Mouse (Mus musculus) midbrain, embryonic 16.5 days (tissue): Measurements from ENCODE around the gene Epha6. TPM values are rescaled to one million over a fixed set of nuclear protein-coding genes. Genes with fewer than 3 reads are reported as not detected.

ENCODE experiments used
- ATAC-seq: fragments of 200-750 bp; cut with Nextera tagmentation; 2 replicates; pipeline ENCODE4 v1.8.0; 2017; ENCODE audit warnings: moderate TSS enrichment
- H3K27ac ChIP-seq: fragments of 300-500 bp; sonication (generic); 2 replicates; pipeline ENCODE4 v1.5.1; 2014; ENCODE audit warnings: mild to moderate bottlenecking, low read length, mixed read lengths
- H3K27me3 ChIP-seq: fragments of 300-500 bp; sonication (generic); 2 replicates; pipeline ENCODE4 v1.6.1; 2014; ENCODE audit warnings: low read depth, low read length, mixed read lengths; ENCODE audit not compliant: control insufficient read depth, insufficient read depth
- H3K36me3 ChIP-seq: fragments of 300-500 bp; sonication (generic); 2 replicates; pipeline ENCODE4 v1.6.1; 2014; ENCODE audit warnings: mild to moderate bottlenecking, low read length, moderate library complexity, mixed read lengths; ENCODE audit not compliant: control insufficient read depth, insufficient read depth
- H3K4me1 ChIP-seq: fragments of 300-500 bp; sonication (generic); 2 replicates; pipeline ENCODE4 v1.6.1; 2014; ENCODE audit warnings: mild to moderate bottlenecking, low read length, mixed read lengths; ENCODE audit not compliant: control insufficient read depth, insufficient read depth
- H3K4me2 ChIP-seq: fragments of 300-500 bp; sonication (generic); 2 replicates; pipeline ENCODE4 v1.6.1; 2014; ENCODE audit warnings: mild to moderate bottlenecking, low read length, mixed read lengths
- H3K4me3 ChIP-seq: fragments of 300-500 bp; sonication (generic); 2 replicates; pipeline ENCODE4 v1.5.1; 2014; ENCODE audit warnings: low read depth, mild to moderate bottlenecking, low read length, moderate library complexity, mixed read lengths
- H3K9ac ChIP-seq: fragments of 300-500 bp; sonication (generic); 2 replicates; pipeline ENCODE4 v1.6.1; 2014; ENCODE audit warnings: low read depth, low read length, mixed read lengths
- H3K9me3 ChIP-seq: fragments of 300-500 bp; sonication (generic); replicated peaks from 2 replicates; pipeline ENCODE4 v1.6.1; 2014; ENCODE audit warnings: mild to moderate bottlenecking, low read length, mixed read lengths; ENCODE audit not compliant: control insufficient read depth, poor library complexity, severe bottlenecking
- WGBS: fragments of 180-500 bp; shearing (Covaris S2); extraction: QIAGEN DNeasy Blood & Tissue Kit; methylation state at CpG from one replicate; pipeline ENCODE4 v1.1.7; 2014; 5-methylcytosine and 5-hydroxymethylcytosine counted together
- microRNA-seq: library from miRNA; unstranded; fragments of <30 nt; microRNA quantifications from one replicate; pipeline ENCODE4, GENCODE M21; 2017
- polyA plus RNA-seq: library from polyadenylated mRNA; unstranded; fragments of >200 nt; fragmentation: Nextera tagmentation; extraction: Ambion mirVana; gene quantifications from 2 replicates; pipeline ENCODE4 v1.2.1, GENCODE M21; 2015

The Epha6 gene
- polyA plus RNA-seq, 1 experiment from 2014 or later = 6.4 TPM

GRCm38 (mm10) chr16:59617167-59617566 lies 988.2 kb downstream of the Epha6 start:
- peak; percentile 71 for ATAC-seq
- WGBS = 43% methylated on average over 3 of the region's 3 CpGs
- Histone ChIP-seq H3K27ac (no peak overlapping the region), H3K4me1 (no peaks in the 10 kb centered on the region), H3K27me3 (no peaks in the 10 kb centered on the region), H3K4me3 (no peak overlapping the region), H3K4me2 (no peak overlapping the region), H3K9me3 (no peaks in the 10 kb centered on the region), H3K9ac (no peak overlapping the region), H3K36me3 (no peaks in the 10 kb centered on the region)

DNA sequence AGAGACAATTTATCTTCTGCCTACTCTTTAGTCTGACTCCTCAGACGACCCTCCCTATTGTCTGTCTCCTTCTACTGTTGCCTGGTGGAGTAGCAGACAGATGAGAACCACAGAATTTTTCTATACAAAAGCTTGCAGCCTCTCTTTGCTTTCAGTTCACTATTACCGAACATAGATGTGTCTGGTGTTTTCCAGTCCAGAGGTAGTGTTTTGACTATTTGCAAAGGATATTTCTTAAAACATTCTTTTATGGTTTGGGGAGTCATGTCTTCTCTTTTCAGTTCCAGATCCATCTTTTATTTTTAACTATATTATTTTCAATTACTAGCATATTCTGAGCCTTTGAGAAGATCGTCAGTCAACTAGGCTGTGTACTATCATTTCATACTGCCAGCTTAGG lies 989.7 kb downstream of the Epha6 start:
- Histone ChIP-seq H3K27ac (no peak overlapping the region), H3K4me2 (no peak overlapping the region), H3K27me3 (no peaks in the 10 kb centered on the region), H3K4me1 (no peaks in the 10 kb centered on the region), H3K4me3 (no peak overlapping the region), H3K9me3 (no peaks in the 10 kb centered on the region), H3K36me3 (0 out of 2 replicates have a peak, but pooled peaks cover 5% of the 10 kb centered on the region), H3K9ac (no peak overlapping the region)
- no peak for ATAC-seq
- 76% methylated on average over 3 of the region's 3 CpGs for WGBS

DNA sequence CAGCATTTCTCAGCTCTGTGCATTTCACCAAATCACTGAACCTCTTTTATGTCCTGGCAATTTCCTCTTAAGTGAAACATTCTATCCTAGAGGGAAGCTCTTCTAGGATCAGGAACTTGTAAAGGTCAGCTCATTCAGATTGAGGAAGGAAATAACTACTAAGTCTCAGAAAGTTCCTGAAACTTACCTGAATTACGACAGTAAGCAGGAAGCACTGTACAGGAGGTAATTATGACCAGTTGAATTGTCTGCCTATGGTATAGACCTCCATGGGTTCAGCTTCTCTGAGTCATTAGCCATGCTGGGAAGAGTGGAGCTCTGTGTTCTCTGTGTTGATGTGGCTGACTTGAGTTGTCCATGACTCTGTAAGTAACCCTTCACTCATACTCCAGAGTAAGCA lies 994.6 kb downstream of the Epha6 start:
- Histone ChIP-seq H3K27me3 (no peaks in the 10 kb centered on the region), H3K9me3 (no peaks in the 10 kb centered on the region), H3K36me3 (0 out of 2 replicates have a peak, but pooled peaks cover 5% of the 10 kb centered on the region), H3K4me1 (no peaks in the 10 kb centered on the region), H3K4me2 (no peak overlapping the region), H3K9ac (no peak overlapping the region), H3K4me3 (no peak overlapping the region), H3K27ac (no peak overlapping the region)
- 91% methylated on average over 1 of the region's 1 CpGs for WGBS
- no peak for ATAC-seq

DNA sequence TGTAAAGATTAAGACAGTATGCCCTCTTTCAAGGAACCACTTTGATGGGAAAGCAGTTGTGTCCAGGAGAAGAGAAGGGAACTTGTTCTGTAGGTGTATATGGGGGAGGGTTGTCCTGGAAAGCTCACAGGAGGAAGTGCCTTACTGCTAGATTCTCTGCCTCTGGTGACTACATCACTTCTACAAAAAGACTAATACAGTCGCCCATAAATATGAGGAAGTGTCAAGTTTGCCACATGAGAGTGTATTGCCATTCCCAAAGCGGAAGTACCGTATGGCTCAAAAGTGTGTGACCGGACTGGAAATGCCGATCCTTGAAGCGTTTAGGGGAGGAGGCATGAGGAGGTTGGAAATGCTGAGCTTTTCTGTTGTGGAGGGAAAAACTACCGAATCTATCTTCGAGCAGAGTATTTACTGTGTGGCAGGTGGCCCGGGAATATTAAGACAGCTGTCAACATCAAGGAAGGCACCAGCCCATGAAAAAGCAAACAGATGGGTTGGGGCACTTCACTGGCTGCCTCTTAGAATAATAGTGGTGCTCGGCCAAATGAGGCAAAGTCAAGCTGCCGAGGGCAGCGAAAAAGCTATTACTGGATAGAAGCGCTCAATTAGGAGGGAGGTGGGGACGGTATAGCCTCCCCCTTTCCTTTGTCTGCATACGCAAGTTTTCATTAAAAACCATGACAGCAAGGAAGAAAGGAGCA lies 1001.1 kb downstream of the Epha6 start:
- no peak overlapping the region for H3K27ac ChIP-seq
- 23% methylated on average over 15 of the region's 15 CpGs for WGBS
- H3K4me1 ChIP-seq = peaks cover 3% of the 10 kb centered on the region; the same call in 1 of the 2 replicates
- H3K9me3 ChIP-seq = no peaks in the 10 kb centered on the region
- H3K4me3 ChIP-seq = peak overlapping the region; percentile 24
- H3K36me3 ChIP-seq = no peaks in the 10 kb centered on the region
- peak overlapping the region; percentile 55 for H3K4me2 ChIP-seq
- peak; percentile 68 for ATAC-seq
- no peaks in the 10 kb centered on the region; the same call in 1 of the 2 replicates for H3K27me3 ChIP-seq
- H3K9ac ChIP-seq = peak overlapping the region; percentile 38; the same call in 1 of the 2 replicates

Small RNAs within 50 kb of the gene (microRNA-seq; reads per million reads assigned to microRNA genes)
- gene Gm24755 = not detected
